Mouse (Mus musculus) gastrocnemius, adult 8-10 months (tissue): Measurements from ENCODE around the gene Cog6. TPM values are rescaled to one million over a fixed set of nuclear protein-coding genes. Genes with fewer than 3 reads are reported as not detected.

Source experiments
- DNase-seq, 2 experiments: peaks; one replicate each; pipeline ENCODE4 v3.0.0; 2022; ENCODE audit warnings: low spot score in 2 of 2
- total RNA-seq, 4 experiments: library from RNA; stranded (reverse); gene quantifications; 2 replicates each; pipeline ENCODE4 v1.2.4; 2022

Gene Cog6
- total RNA-seq, result 10 to 100 TPM; 37.9 to 50.6 (median 45.6) TPM

GRCm38 (mm10) chr3:53016436-53017340, at the start of gene Cog6:
TSS of gene Cog6 (minus strand) at chr3:53017237.
- peak; percentile 55 to 69 for DNase-seq

GRCm38 (mm10) chr3:53066095-53066372, 49.0 kb upstream of the Cog6 start:
- no peak for DNase-seq

GRCm38 (mm10) chr3:53065267-53066094, 48.4 kb upstream of the Cog6 start:
- DNase-seq, result no peak

- no peak for DNase-seq
Measured at GRCm38 (mm10) chr3:53063423-53064147, 46.5 kb upstream of the Cog6 start.

- DNase-seq, result no peak
Measured at GRCm38 (mm10) chr3:53059959-53060358, 42.9 kb upstream of the Cog6 start.

- no peak for DNase-seq
Measured at GRCm38 (mm10) chr3:53056430-53056829, 39.4 kb upstream of the Cog6 start.

- no peak for DNase-seq
Measured at GRCm38 (mm10) chr3:53052385-53052784, 35.3 kb upstream of the Cog6 start.

- no peak for DNase-seq
Measured at GRCm38 (mm10) chr3:53046371-53046770, 29.3 kb upstream of the Cog6 start.

- DNase-seq, result no peak
Measured at GRCm38 (mm10) chr3:53045697-53046096, 28.7 kb upstream of the Cog6 start.

- DNase-seq, result no peak
Measured at GRCm38 (mm10) chr3:53044682-53045299, 27.8 kb upstream of the Cog6 start.

GRCm38 (mm10) chr3:53044238-53044637, 27.2 kb upstream of the Cog6 start:
- no peak for DNase-seq

- no peak for DNase-seq
Measured at GRCm38 (mm10) chr3:53043206-53043780, 26.3 kb upstream of the Cog6 start.

GRCm38 (mm10) chr3:53042240-53042567, 25.2 kb upstream of the Cog6 start:
- DNase-seq, result no peak

GRCm38 (mm10) chr3:53041411-53042239, 24.6 kb upstream of the Cog6 start, which contains the start of gene Lhfp:
TSS of gene Lhfp (plus strand) at chr3:53041528.
- DNase-seq, result peak; percentile 48 to 61

GRCm38 (mm10) chr3:53040593-53041410, 23.8 kb upstream of the Cog6 start:
- DNase-seq, result no peak

- DNase-seq, result no peak
Measured at GRCm38 (mm10) chr3:53039746-53040145, 22.7 kb upstream of the Cog6 start.

- no peak for DNase-seq
Measured at GRCm38 (mm10) chr3:53038913-53039312, 21.9 kb upstream of the Cog6 start.

GRCm38 (mm10) chr3:53036941-53037340, 19.9 kb upstream of the Cog6 start:
- no peak for DNase-seq

- no peak for DNase-seq
Measured at GRCm38 (mm10) chr3:53036076-53036475, 19.0 kb upstream of the Cog6 start.
